Mouse (Mus musculus): ENCODE data around the gene 4931423N10Rik.

DNA sequence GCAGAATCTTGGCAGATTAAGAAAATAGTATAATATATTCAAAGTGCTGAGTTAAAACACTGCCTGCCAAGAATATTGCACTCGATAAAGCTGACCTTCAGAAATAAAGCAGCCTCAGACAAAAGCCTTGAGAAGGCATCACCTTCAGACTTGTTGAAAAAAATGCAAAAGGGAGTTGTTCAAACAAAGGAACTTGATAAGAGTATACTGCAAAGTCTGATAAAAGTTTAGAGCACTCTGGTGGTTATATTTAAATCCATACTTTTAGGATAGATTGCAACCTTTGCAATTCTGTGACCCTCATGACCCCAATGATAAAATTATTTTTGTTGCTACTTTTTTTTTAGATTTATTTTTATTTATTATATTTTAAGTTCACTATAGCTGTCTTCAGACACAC lies 6.2 kb upstream of the 4931423N10Rik start:
- no peak for TF ChIP-seq TAL1 (IDR thresholded peaks at IDR 0.05; ENCODE audit: low read length)
- TF ChIP-seq GATA1 (IDR thresholded peaks at IDR 0.05; ENCODE audit: low read length): no peak

All from erythroblast, embryonic 14.5 days (primary cell).